Mouse (Mus musculus): ENCODE measurements around the gene Gm9844.
A peak's percentile ranks its signal among the peaks of the same experiment; 100 is the strongest.
"Not testable (repeated sequence)": the region's sequence is repeated elsewhere in the genome, so short reads cannot be mapped to it uniquely, and the experiment has no call there.

Gene Gm9844

DNA sequence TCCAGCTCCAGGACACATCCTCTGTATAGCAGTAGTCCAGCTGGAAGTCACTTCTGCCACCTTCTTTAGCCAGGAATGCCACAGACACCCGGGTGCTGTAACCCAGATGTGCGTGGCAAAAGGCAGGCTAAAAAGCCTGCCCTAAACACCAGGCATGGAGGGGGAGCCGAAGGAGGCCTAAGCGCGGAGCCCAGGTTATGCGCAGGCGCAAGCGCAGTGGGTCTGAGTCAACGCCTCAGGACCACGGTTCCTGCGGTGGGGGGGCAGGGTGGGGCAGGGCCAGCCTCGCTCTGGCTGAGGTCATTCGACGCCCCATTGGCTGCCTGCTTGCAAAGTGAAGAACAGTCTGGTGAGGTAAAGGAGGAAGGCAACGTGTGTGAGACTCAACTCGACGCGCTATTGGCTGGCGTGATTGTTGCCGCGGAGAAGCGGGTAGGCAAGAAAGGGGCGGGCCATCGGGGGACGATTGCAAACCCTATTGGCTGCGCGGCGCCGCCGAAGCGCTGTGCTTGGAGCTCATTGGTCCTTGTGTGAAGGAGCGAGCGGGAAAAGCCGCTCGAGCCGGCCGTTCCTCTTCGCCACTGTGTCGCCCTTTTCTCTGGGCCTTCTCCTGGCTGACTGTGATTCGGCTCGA is 7.6 kb downstream of the Gm9844 start, which contains the start of the genes Lypd4 and Dmrtc2:
Gene Lypd4, minus strand, starts transcription at position 410 of the 634 bp plus-strand sequence.
Gene Dmrtc2, plus strand, starts transcription at position 526 of the 634 bp plus-strand sequence.
- DNase-seq: peak in 1 of 2 experiments; percentile 19

DNA sequence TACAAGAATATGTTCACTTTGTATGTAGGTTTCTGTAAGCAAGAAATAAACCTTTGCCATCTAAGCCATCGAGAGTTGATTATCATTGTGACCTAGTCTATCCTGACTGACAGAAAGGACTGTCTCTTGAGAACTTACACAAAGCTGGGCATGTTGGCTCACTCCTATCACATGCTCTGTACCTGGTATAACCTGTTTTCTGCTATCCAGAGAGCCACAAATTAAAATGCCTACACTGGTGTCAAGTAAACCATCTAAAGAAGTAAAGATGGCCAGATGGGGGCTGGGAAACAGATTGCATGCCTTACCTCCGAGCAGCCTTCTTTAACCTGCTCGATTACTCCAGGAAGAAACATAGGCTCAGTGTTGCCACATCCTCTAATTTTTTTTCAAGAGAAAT is 15.6 kb downstream of the Gm9844 start:
- no peak for DNase-seq

DNA sequence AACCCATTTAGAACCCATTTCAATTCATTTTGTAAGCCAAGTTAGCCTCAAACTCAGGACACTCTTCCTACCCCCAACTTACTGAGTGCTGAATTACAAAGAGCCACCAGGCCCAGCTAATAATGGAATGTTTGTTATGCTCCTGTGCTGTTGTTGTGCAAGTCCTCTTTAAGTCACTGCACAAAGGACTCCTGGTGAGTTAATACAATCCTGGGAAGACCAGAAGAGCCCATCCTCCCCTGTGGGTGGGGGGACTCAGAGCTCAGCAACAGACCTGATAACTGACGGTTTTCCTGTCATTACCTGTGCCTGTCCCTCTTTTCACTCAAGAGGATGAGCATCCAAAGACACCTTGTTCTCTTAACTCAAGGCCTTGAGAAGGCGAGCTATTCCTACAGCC is 17.6 kb downstream of the Gm9844 start:
- no peak for DNase-seq

DNA sequence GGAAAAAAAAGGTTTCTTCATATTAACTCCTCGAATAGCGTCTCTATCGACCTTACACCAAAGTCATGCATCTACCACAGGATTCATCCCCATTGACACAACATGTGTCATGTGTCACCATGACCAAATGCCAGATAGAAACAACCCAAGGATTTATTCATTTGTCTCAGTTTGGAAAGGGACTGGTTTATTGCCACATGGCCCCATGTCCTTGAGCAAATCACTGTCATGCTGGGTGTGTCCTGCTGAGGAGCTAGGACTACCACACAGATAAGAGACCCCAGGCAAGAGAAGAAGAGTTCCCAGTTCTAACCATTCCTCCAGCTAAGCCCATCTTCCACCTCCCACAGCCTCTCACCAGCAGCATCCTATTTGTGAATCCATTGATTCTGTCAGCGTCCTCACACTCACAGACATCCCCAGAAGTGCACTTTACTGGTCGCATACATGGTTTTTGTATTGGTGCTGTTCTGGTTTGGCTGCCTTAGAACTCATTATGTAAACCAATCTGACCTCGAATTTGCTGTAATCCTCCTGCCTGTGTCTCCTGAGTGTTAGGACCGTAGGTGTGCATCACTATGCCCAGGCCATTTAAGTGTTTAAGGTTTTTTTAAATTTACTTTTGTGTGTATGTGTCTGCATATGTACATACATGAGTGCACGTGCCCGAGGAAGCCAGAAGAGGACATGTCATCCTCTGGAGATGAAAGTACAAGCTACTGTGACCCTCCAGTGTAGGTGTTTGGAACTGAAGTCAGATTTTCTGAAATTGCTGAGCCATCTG is 20.6 kb downstream of the Gm9844 start:
- no peak for DNase-seq

DNA sequence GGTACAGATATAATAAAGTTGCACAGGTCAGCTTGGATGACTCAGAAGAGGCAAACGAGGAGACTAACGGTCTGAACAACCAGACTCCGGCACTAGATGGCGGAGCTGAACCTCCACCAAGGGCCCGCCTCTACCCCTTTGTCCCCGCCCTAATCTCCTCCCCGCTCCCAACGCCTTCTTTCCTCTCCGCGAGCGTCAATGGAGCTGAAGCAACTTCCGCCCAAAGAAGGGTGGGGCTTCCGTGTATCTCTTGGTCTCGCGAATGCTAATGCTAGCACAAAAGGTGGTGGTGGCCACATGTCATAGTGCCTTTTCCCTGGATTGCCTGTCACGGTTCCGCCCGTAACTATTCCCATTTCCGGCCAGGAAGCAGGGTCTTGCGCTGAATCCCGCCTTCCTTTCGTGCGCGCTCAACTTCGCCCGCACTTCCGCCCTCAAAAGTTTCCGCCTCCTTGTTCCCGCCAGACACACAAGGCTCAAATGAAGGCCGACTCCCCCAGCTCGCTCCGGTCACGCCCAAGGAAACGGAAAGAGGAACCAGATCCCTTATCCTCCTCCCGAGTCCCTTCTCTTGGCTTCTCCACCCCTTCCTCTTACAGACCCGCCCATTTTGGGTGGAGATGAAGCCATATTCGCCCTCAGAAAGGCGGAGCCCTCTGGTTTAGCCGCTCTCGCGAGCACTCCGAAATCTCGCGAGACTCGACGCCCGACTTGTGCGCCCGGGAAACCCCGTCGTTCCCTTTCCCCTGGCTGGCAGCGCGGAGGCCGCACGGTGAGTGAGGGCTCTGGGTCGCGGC is 22.1 kb downstream of the Gm9844 start, which contains the start of gene Rps19:
Gene Rps19, plus strand, starts transcription at position 476 of the 797 bp plus-strand sequence.
- peak; percentile 99 for DNase-seq

DNA sequence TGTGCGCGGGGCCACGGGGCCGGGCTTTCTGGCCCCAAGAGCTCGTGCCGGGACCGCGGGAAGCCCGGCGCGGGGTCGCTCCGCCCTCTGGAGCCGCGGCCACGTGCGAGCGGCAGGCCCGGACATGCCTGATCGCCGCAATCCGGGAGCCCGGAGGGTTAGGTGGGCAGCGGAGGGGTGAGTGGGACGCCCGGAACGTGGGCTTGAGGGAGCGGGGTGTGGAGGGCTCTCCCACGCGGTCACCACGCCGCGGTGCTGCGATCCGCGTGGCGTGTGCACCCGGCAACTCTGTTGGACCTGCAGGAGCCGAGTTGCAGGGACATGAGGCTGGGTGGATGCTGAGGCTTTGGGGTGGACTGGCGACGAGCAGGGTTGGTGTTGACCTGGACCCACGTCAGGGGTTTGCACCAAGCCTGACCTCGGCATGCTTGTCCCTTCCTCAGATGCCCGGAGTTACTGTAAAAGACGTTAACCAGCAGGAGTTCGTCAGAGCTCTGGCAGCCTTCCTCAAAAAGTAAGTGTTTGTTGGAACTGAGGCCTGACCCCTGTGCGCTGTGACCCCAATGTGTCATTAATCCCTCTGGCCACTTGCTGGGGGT is 22.8 kb downstream of the Gm9844 start:
- no peak for DNase-seq

DNA sequence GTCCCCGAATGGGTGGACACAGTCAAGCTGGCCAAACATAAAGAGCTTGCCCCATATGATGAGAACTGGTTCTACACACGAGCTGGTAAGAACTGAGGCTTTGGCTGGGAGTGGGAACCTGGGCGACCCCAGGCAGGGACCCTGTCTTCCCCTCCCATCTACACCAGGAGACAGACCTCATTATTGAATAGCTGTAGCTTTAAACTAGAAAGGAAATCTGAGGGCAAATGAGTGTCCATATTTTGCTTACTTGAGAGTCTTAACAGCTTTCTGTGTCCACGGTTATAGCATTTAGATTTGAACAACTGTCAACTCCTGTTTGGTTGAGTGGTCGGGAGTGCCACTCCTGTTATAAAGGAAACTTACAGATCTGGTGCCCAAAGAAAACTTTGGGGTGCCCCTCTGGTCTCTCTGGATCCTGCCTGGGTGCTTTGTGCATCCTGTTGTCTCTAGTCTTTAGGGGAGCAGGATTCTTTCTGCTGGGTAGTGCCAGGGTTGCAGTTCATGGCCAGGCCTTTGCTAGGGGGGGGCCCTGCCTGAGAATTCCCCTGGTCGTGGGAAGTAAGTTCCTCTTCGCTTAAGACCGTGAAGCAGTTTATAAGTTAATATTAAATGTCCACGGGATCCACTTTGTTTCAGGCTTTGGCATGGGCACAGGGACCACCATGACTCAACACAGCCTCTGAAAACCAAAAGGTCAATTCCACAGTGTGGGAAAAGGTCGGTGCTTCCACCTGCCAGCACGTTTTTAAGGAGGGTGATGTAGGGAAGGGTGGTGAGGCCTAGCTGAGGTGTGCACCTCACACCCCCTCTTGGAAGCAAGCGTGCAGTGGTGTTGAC is 23.7 kb downstream of the Gm9844 start:
- DNase-seq: no peak

DNA sequence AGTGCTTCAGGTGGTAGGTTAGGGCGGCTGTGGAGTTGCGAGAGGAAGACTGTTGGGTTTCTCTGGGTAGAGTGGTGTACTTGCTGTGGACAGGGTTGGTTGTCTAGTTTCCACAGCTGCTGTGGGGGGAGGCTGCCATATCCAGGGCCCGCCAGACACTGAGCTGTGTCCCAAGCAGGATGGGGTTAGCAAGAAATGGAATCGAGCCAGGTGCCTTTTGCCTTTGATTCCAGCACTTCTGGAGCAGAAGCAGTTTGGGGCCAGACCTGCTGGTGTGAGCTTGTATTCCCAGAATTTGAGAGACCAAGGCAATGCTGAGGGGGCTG is 24.3 kb downstream of the Gm9844 start:
- peak; percentile 45 to 50 for DNase-seq

DNA sequence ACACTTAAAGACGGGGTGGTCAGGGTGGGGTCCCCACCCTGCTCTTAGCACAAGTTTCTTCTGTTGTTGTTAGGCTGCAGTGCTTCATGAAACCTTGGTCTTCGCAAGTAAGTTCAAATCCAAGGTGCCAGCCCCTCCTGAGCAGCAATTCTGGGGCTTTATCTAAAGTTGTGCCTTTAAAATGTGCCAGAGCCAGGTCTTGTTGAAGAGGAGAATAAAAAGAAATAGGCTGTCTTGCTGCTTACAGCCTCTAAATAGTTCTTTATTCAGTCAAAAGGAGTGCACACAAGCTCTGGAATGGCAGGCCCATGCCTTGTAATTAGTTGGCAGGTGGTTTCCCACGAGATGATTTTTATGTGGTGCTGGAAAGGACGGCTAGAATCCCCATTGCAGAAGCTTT is 25.1 kb downstream of the Gm9844 start:
- DNase-seq: no peak

DNA sequence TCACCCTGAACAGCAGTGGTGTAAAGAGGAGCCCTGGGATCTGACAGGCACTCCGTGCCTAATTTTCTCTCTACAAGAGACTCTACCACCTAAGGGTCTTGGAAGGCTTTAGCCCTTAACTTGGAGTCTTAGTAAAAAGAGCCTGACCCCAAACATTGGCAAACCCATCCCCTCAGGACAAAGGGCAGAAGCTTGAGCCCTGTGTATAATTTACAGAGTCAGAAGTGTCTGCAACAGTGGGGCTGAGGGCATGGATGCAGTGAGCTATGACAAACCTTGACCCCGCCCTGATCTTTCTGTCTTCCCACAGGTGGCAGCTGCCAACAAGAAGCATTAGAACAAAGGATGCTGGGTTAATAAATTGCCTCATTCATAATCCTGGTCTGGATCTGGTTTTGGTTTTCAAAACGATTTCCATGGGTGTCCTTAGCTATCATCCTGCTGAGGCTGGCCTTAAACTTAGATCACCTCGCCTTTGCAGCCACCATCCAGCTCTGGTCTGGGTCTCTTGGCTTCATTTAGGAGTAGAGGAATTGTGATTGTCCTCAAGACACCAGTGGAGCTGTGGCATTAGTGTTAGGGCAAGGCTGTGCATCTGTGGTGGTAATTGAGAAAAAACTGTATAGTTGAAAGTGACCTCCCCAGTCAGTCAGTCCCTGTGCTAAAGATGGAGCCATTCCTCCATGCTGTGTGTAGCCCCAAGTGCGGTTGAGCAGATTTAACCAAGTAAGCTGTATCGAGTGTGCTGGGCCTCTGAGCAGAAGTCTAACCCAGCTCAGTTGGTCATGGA is 27.6 kb downstream of the Gm9844 start:
- no peak for DNase-seq

DNA sequence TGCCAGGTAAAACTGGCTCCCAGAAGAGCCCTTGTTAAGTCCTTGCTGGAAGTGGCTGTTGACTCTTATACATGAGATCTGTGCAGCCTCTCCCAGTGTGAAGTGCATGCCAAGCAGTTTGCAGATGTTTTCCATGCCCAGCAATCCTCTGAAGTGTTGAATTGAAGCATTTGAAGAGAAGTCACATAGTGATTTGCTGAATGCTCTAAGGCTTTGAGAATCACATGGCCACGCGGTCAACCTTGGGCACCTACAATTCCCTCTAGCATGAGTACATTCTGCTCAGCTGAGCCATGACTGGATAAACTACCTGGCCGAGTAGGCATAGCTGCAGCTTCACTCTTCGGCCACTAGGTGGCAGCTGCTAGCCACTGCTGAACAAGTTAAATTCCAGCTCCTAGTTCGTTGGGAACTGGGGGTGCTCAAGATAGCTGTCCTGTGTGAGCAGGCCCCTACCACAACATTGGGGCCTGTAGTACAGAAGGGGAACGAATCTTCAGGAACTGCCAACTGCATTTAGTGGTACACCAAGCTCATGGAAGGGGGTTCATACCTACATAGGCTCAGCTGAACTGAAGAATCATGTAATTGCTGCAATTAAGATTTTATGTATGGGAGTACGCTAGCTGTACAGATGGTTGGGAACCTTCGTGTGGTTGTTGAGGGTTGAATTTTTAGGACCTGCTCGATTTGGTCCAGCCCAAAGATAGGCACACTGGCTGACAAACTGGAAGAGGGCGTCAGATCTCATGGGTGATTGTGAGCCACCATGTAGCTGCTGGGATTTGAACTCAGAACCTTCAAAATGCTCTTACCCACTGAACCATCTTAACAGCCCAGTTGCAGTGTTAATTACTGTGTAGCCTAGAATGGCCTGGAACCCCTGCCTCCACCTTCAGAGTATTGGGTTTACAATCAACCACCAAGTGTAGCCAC is 28.5 kb downstream of the Gm9844 start:
- DNase-seq: peak; percentile 82 to 87

DNA sequence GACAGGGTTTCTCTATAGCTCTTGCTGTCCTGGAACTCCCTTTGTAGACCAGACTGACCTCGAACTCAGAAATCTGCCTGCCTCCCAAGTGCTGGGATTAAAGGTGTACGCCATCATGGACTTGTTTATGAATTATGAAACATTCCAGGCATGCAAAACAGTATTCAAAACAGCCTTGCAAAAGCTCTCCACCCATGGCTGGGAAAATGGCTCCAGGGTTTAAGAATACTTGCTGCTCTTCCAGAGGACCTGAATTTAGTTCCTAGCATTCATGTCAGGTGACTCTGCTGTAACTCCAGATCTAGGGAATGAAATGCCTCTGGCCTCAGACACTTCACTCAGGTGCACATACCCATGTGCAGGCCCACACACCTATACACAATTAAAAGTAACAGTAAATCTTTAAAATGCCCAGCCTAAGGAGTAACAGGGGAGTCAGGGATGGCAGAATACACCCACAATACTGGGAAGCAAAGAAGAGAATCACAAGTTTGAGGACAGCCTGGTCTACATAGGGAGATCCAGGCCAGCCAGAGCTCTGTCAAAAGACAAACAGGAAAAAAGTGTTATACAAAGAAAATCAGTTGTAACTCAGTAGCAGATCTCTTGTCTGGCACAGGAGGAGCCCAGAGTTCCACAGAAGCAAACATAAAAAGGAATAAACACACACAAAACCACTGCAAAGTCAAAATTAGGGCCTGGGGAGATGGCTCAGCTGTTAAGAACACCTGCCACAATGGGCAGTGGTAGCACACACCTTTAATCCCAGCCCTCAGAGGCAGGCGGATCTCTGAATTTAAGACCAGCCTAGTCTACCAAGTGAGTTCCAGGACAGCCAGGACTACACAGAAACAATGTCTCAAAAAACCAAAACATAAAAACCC is 29.5 kb downstream of the Gm9844 start:
- no peak for DNase-seq

DNA sequence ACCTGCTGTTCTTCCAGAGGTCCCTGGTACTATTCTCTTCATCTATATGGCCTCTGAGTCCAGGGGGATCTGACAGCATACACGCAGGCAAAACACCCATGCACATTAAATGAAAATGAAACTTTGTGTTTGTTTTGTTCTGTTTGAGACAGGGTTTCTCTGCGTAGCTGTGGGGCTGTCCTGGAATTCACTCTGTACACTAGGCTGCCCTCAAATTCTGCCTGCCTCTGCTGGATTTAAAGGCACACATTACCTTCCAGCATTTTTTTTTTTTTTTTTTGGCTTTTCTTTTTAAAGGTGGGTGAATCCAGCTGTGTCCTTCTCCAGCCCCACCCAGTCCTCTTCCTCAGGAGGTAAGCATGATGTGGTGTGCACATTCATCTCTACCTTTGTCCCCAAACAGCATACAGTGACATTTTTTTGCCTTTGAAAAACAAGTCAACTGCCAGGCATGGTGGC is 30.1 kb downstream of the Gm9844 start:
- DNase-seq: no peak

DNA sequence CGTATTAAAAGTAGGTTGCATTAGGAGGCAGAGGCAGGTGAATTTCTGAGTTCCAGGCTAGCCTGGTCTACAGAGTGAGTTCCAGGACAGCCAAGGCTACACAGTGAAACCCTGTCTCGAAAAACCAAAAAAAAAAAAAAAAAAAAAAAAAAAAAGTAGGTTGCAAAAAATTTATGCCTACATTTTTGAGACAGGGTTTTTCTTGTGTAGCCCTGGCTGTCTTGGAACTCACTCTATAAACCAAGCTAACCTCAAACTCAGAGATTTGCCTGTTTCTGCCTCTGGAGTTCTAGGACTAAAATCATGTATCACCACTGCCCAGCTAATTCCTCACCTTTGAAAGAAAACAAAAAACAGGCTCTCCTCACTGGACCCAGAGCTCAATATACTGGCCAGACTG is 33.7 kb downstream of the Gm9844 start:
- DNase-seq: not testable (repeated sequence)

DNA sequence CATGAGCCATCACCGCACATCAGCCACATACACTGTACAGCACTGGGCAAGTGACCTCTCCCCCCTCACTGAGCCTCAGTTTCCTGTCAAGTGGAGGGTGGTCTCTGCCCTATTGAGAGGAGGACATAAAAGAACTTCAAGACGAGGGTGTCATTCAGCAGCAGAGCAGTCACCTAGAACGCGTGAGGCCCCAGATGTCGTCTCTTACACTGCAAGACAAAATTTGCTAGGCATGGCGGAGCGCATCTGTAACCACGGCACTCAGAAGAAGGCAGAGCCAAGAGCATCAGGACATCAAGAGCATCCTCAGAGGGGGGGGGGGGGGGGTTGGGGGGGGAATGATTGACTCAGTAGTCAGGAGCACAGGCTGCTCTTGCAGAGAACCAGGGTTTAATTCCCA is 34.3 kb downstream of the Gm9844 start:
- no peak for DNase-seq

DNA sequence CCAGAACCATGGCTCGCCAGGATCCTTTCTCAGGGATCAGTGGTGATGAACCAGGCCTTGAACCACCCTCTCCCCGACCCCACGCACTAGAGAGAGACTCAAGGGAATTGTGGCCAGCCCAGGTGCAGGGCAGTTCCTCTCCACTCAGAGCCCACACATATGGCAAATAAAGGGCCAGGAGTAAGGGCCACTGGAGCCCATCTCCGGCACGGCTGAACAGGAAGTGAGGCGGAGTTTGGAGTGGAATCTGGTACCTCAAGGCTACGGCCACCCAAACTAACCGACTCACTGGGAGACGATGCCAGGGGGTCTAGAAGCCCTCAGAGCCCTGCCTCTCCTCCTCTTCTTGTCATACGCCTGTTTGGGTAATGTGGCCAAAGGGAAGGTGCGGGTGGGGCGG is 35.2 kb downstream of the Gm9844 start, which contains the start of gene Cd79a:
Gene Cd79a, plus strand, starts transcription at position 158 of the 400 bp plus-strand sequence.
- DNase-seq: no peak

DNA sequence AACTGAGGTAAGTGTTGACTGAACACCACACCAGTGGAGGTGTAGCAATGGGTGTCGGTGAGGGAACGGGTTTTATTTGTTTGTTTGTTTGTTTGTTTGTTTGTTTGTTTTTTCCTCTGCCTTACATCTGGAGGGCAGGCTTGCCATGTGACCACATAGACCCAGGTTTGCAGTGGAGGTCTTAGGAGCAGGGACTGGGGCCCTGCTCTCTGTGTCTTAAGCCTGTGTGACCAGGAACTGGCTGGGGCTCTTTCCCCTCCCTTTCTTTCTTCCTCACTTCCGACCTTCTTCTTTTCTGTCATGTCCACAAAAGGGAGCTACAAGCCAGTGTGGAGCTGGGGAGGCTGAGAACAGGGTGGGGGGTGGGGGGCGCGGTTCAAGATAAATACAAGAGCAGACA is 35.9 kb downstream of the Gm9844 start:
- DNase-seq: no peak

DNA sequence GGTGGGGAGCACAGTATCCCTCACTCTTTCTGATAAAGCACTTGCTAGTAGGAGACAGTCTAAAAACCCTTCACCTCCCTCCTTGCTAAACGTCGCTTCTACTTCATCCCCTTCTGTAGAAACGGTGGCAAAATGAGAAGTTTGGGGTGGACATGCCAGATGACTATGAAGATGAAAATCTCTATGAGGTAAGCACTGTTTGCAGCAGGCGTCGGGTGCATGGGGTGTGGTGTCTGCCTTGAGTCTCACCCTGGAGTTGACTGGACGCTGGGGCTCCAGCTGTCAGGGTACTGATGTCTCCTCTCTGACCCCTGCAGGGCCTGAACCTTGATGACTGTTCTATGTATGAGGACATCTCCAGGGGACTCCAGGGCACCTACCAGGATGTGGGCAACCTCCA is 39.1 kb downstream of the Gm9844 start:
- no peak for DNase-seq

DNA sequence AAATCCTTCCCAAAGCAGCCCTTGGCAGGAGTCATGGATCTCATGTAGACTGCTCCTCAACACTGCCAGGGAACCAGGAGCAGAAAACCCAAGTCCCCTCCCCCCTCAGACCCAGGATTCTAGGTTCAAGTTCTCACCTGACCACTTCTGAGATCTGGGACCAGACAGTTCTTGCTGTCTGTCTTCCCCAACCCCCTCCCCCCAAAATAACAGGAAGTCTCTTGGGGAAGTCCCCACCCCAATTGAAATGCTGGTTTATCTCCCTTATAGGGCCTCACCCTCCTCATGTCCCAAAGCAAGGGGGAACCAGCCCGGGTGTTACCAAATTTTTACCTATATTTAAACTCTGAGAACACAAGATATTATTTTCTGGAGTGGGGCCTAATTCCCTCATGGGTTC is 39.8 kb downstream of the Gm9844 start:
- peak in 1 of 2 experiments; percentile 39 for DNase-seq

All from cerebellum, postnatal 10 days (tissue).